Mouse (Mus musculus): ENCODE measurements around the gene Srp54c. TPM values are rescaled to one million over a fixed set of nuclear protein-coding genes. Genes with fewer than 3 reads are reported as not detected.

The Srp54c gene
- total and polyA plus RNA-seq, 3 experiments = 12.1 to 31.7 (median 28.8) TPM

DNA sequence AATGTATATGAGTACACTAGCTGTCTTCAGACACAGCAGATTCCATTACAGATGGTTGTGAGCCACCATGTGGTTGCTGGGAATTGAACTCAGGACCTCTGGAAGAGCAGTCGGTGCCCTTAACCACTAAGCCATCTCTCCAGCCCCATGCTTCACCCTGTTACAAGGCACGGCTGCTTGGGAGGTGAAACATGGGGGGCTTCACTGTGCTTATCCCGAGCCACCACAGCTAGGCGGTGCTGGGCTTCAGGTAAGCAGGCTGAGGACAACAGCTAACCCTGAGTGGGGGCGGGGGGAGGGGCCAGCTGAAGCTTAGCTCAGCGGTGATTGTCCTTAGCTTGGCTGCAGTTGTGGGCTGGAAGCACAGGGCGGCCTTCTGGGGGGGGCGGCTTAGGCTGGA is 79.5 kb downstream of the Srp54c start:
- Histone ChIP-seq H3K27me3 (ENCODE audit: control insufficient read depth, insufficient read depth, low read length) (no peaks in the 10 kb centered on the region), H3K4me3 (no peak overlapping the region), H3K9ac (ENCODE audit: low read depth, low read length) (no peak overlapping the region), H3K27ac (no peak overlapping the region), H3K79me2 (replicated peaks; ENCODE audit: control insufficient read depth, insufficient read depth, low read length) (no peaks in the 10 kb centered on the region), H3K4me1 (ENCODE audit: control insufficient read depth, insufficient read depth, low read length) (no peaks in the 10 kb centered on the region), H3K36me3 (ENCODE audit: control insufficient read depth, insufficient read depth, low read length) (no peaks in the 10 kb centered on the region)
- intact Hi-C loops (cut with DNase I) = loop anchor here (10.0 kb wide), 1 partner anchor 525 kb away; the partner anchor contains the start of gene Brms1l
- TF ChIP-seq CTCF (IDR thresholded peaks at IDR 0.05) (no peak), EP300 (IDR thresholded peaks at IDR 0.05; ENCODE audit: insufficient read depth, low read depth, low read length) (no peak), POLR2A (IDR thresholded peaks at IDR 0.05; ENCODE audit: insufficient read depth, low read depth, low read length) (no peak)
- DNase-seq = no peak
- 80% methylated on average over 8 of the region's 8 CpGs for WGBS

DNA sequence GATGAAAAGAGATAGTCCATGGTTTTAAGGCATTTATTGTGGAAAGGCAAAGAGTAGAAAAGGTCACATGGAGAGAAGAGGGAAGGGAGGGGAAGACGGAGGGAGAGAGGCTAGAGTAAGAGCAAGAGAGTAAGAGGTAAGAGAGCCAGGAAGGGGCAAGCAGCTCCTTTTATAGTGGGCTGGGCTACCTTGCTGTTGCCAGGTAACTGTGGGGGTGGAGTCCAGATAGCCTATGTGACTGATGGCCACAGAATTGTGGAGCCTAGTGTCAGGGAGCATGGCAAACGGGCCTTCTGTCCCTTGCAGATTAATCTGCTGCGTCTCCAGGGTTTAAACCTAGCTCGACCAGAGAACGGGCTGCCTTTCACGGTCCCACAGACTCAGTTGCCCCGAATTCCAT is 81.9 kb downstream of the Srp54c start:
- peaks cover 1% of the 10 kb centered on the region; the same call in 1 of the 2 replicates for H3K4me1 ChIP-seq (ENCODE audit: control insufficient read depth, insufficient read depth, low read length)
- H3K27me3 ChIP-seq (ENCODE audit: control insufficient read depth, insufficient read depth, low read length) = no peaks in the 10 kb centered on the region
- DNase-seq = no peak
- no peaks in the 10 kb centered on the region for H3K36me3 ChIP-seq (ENCODE audit: control insufficient read depth, insufficient read depth, low read length)
- no peak overlapping the region for H3K9ac ChIP-seq (ENCODE audit: low read depth, low read length)
- TF ChIP-seq CTCF (IDR thresholded peaks at IDR 0.05) (no peak), POLR2A (IDR thresholded peaks at IDR 0.05; ENCODE audit: insufficient read depth, low read depth, low read length) (no peak), EP300 (IDR thresholded peaks at IDR 0.05; ENCODE audit: insufficient read depth, low read depth, low read length) (no peak)
- H3K27ac ChIP-seq = no peak overlapping the region
- H3K79me2 ChIP-seq (replicated peaks; ENCODE audit: control insufficient read depth, insufficient read depth, low read length) = no peaks in the 10 kb centered on the region
- no peak overlapping the region for H3K4me3 ChIP-seq
- intact Hi-C loops (cut with DNase I) = no loop called here
- 90% methylated on average over 7 of the region's 7 CpGs for WGBS

Other genes starting within 250 kb of the Srp54c start
- gene Gm20403, start 243.6 kb upstream of the Srp54c start, total RNA-seq (2021) = not detected
- not detected in 2 replicates for gene Gm20403, start 243.6 kb upstream of the Srp54c start, polyA plus RNA-seq (2012; rRNA removed)
- gene Baz1a, start 215.8 kb upstream of the Srp54c start, total RNA-seq (2021) = 1 to 10 TPM; 7.0 to 7.8 TPM
- gene Baz1a, start 215.8 kb upstream of the Srp54c start, polyA plus RNA-seq (2012; rRNA removed) = 1.4 and 3.9 TPM in 2 replicates
- gene 2700097O09Rik, start 150.1 kb upstream of the Srp54c start, total RNA-seq (2021) = 1 to 10 TPM; 7.7 to 9.3 TPM
- 8.0 and 16.1 TPM in 2 replicates for gene 2700097O09Rik, start 150.1 kb upstream of the Srp54c start, polyA plus RNA-seq (2012; rRNA removed)
- gene Srp54a, start 149.9 kb upstream of the Srp54c start, total RNA-seq (2021) = 10 to 100 TPM; 89.7 to 99.9 TPM
- gene Srp54a, start 149.9 kb upstream of the Srp54c start, polyA plus RNA-seq (2012; rRNA removed) = 14.7 and 23.8 TPM in 2 replicates
- gene Fam177a, start 105.7 kb upstream of the Srp54c start, total RNA-seq (2021) = 10 to 100 TPM in 1 of 2 experiments, 1 to 10 TPM in 1; 8.0 to 13.6 TPM
- 6.2 and 7.3 TPM in 2 replicates for gene Fam177a, start 105.7 kb upstream of the Srp54c start, polyA plus RNA-seq (2012; rRNA removed)
- gene Srp54b, start 75.1 kb upstream of the Srp54c start, total RNA-seq (2021) = 10 to 100 TPM; 37.8 to 39.3 TPM
- gene Srp54b, start 75.1 kb upstream of the Srp54c start, polyA plus RNA-seq (2012; rRNA removed) = 11.3 and 25.9 TPM in 2 replicates
- 1 to 10 TPM; 1.2 to 5.4 TPM for gene 1700047I17Rik2, start 30.6 kb upstream of the Srp54c start, total RNA-seq (2021)
- gene 1700047I17Rik2, start 30.6 kb upstream of the Srp54c start, polyA plus RNA-seq (2012; rRNA removed) = 1.7 TPM in 1 of 2 replicates, not detected in the other
- 10 to 100 TPM in 1 of 2 experiments, 1 to 10 TPM in 1; 9.8 to 11.4 TPM for gene 1110008L16Rik, start 69.4 kb downstream of the Srp54c start, total RNA-seq (2021)
- 4.0 and 8.5 TPM in 2 replicates for gene 1110008L16Rik, start 69.4 kb downstream of the Srp54c start, polyA plus RNA-seq (2012; rRNA removed)
- 10 to 100 TPM in 1 of 2 experiments, 1 to 10 TPM in 1; 8.0 to 11.8 TPM for gene Ppp2r3c, start 72.8 kb downstream of the Srp54c start, total RNA-seq (2021)
- gene Ppp2r3c, start 72.8 kb downstream of the Srp54c start, polyA plus RNA-seq (2012; rRNA removed) = 2.5 and 4.4 TPM in 2 replicates
- 100 to 1,000 TPM; 140 to 163 TPM for gene Psma6, start 154.1 kb downstream of the Srp54c start, total RNA-seq (2021)
- gene Psma6, start 154.1 kb downstream of the Srp54c start, polyA plus RNA-seq (2012; rRNA removed) = 70.9 and 117 TPM in 2 replicates

Measured in heart, adult 2 months (tissue).